20 mouse cellular contexts compared by ENCODE assay signal in genomic region chr7:125568888-125569287, GRCm38 (mm10).
"Had no signal": no experiment of that assay in that cellular context is flagged by ENCODE, and none has a peak within 500 bp of the region (broad histone marks: within the 10 kb centered on the region; RNA-seq: fewer than 3 reads in every experiment).

No protein-coding gene starts in this region.

- H3K4me1 ChIP-seq: midbrain, embryonic 12.5 days; stomach, embryonic 15.5 days had no signal

- H3K27ac ChIP-seq: intestine, embryonic 15.5 days; kidney, embryonic 15.5 days; left cerebral cortex, adult 2 months; liver, embryonic 14.5 days; midbrain, embryonic 12.5 days; midbrain, embryonic 15.5 days; neural tube, embryonic 13.5 days; stomach, embryonic 15.5 days had no signal

- ATAC-seq: intestine, embryonic 15.5 days; liver, postnatal 0 days; midbrain, embryonic 15.5 days had no signal

- DNase-seq: kidney, adult 11 months; kidney, adult 8-10 months; kidney, postnatal 10 days; kidney, postnatal 36 days; layer of hippocampus, postnatal 36 days; liver, postnatal 0 days; retina, postnatal 1 day; right cerebral cortex, postnatal 25 days; spleen, adult 18-20 months; thymus, postnatal 25 days had no signal

- H3K27me3 ChIP-seq: intestine, embryonic 15.5 days; kidney, embryonic 15.5 days; midbrain, embryonic 12.5 days; midbrain, embryonic 15.5 days; neural tube, embryonic 13.5 days; stomach, embryonic 15.5 days had no signal

- H3K36me3 ChIP-seq: intestine, embryonic 15.5 days; midbrain, embryonic 12.5 days; midbrain, embryonic 15.5 days; neural tube, embryonic 13.5 days; stomach, embryonic 15.5 days had no signal

- H3K9me3 ChIP-seq: intestine, embryonic 15.5 days; kidney, embryonic 15.5 days; midbrain, embryonic 12.5 days; midbrain, embryonic 15.5 days; neural tube, embryonic 13.5 days; stomach, embryonic 15.5 days had no signal

- H3K4me2 ChIP-seq: intestine, embryonic 15.5 days; kidney, embryonic 15.5 days; liver, embryonic 11.5 days; midbrain, embryonic 12.5 days; midbrain, embryonic 15.5 days; neural tube, embryonic 13.5 days; stomach, embryonic 15.5 days had no signal

- H3K9ac ChIP-seq: intestine, embryonic 15.5 days; kidney, embryonic 15.5 days; liver, embryonic 14.5 days; liver, postnatal 0 days; midbrain, embryonic 12.5 days; midbrain, embryonic 15.5 days; neural tube, embryonic 13.5 days; stomach, embryonic 15.5 days had no signal

- H3K4me3 ChIP-seq: intestine, embryonic 15.5 days; kidney, embryonic 15.5 days; left cerebral cortex, adult 2 months; midbrain, embryonic 12.5 days; midbrain, embryonic 15.5 days; myocyte; neural tube, embryonic 13.5 days; stomach, embryonic 15.5 days had no signal
